Mouse (Mus musculus) thymus, adult 2 months (tissue): ENCODE data around the gene Pdzd4. TPM values are rescaled to one million over a fixed set of nuclear protein-coding genes. Genes with fewer than 3 reads are reported as not detected.

ENCODE experiments used
- DNase-seq: peaks from one replicate; pipeline ENCODE4 v3.0.0; 2021
- H3K27ac ChIP-seq: fragments of 200-500 bp; 2 replicates; pipeline ENCODE4 v1.5.1; 2012; ENCODE audit warnings: low read length, control low read depth; ENCODE audit not compliant: control insufficient read depth, insufficient read depth
- H3K27me3 ChIP-seq: fragments of 200-500 bp; 2 replicates; pipeline ENCODE4 v1.6.1; 2012; ENCODE audit warnings: mild to moderate bottlenecking, low read length, moderate library complexity, mixed read lengths; ENCODE audit not compliant: control insufficient read depth, insufficient read depth
- H3K36me3 ChIP-seq: fragments of 200-500 bp; 2 replicates; pipeline ENCODE4 v1.6.1; 2012; ENCODE audit warnings: mild to moderate bottlenecking, low read length, moderate library complexity; ENCODE audit not compliant: control insufficient read depth, insufficient read depth
- H3K4me1 ChIP-seq: fragments of 200-500 bp; replicated peaks from 2 replicates; pipeline ENCODE4 v1.6.1; 2012; ENCODE audit warnings: low read length; ENCODE audit not compliant: control insufficient read depth, insufficient read depth
- H3K4me3 ChIP-seq: fragments of 200-500 bp; 2 replicates; pipeline ENCODE4 v1.5.1; 2012; ENCODE audit warnings: mild to moderate bottlenecking, low read length, control low read depth, moderate library complexity; ENCODE audit not compliant: control insufficient read depth, insufficient read depth
- CTCF ChIP-seq: fragments of 200-500 bp; IDR thresholded peaks from 2 replicates; pipeline ENCODE4 v1.5.1; 2012; ENCODE audit warnings: mild to moderate bottlenecking, control low read depth, low read length, moderate library complexity, borderline replicate concordance; ENCODE audit not compliant: control insufficient read depth, poor library complexity, insufficient read depth; ENCODE audit errors: extremely low read depth
- POLR2A ChIP-seq: fragments of 200-500 bp; IDR thresholded peaks from 2 replicates; pipeline ENCODE4 v1.6.1; 2012; ENCODE audit warnings: mild to moderate bottlenecking, low read length, control low read depth, moderate library complexity; ENCODE audit not compliant: control insufficient read depth, poor library complexity, insufficient read depth; ENCODE audit errors: extremely low read depth
- WGBS: fragments of 180-500 bp; shearing (Covaris S2); methylation state at CpG from one replicate; pipeline ENCODE4 v1.1.7; 2018; 5-methylcytosine and 5-hydroxymethylcytosine counted together
- polyA plus RNA-seq: library from polyadenylated mRNA; depleted of rRNA; stranded (reverse); fragments of >200 nt; gene quantifications from 2 replicates; pipeline ENCODE4 v1.2.3, GENCODE M21; 2012

Gene Pdzd4
- polyA plus RNA-seq, 1 experiment, result 6.2 TPM

GRCm38 (mm10) chrX:73855087-73855408 is 30.3 kb upstream of the Pdzd4 start:
- Histone ChIP-seq H3K4me1 (no peaks in the 10 kb centered on the region), H3K27ac (no peak overlapping the region), H3K36me3 (no peaks in the 10 kb centered on the region), H3K27me3 (no peaks in the 10 kb centered on the region), H3K4me3 (no peak overlapping the region)
- 100% methylated on average over 2 of the region's 3 CpGs for WGBS
- TF ChIP-seq CTCF (no peak), POLR2A (no peak)
- no peak for DNase-seq

GRCm38 (mm10) chrX:73854326-73855086 is 29.7 kb upstream of the Pdzd4 start:
- H3K27ac ChIP-seq, result no peak overlapping the region

GRCm38 (mm10) chrX:73836691-73837090 is 11.9 kb upstream of the Pdzd4 start:
- no peak overlapping the region for H3K4me3 ChIP-seq
- no peaks in the 10 kb centered on the region for H3K36me3 ChIP-seq
- H3K27me3 ChIP-seq, result no peaks in the 10 kb centered on the region
- TF ChIP-seq POLR2A (no peak), CTCF (no peak)
- DNase-seq, result no peak
- WGBS, result 91% methylated on average over 3 of the region's 3 CpGs
- H3K4me1 ChIP-seq, result no peaks in the 10 kb centered on the region
- no peak overlapping the region for H3K27ac ChIP-seq

More at GRCm38 (mm10) chrX:73854326-73855086, 29.7 kb upstream of the Pdzd4 start:
- H3K36me3 ChIP-seq, result no peaks in the 10 kb centered on the region
- no peak overlapping the region for H3K4me3 ChIP-seq
- H3K4me1 ChIP-seq, result no peaks in the 10 kb centered on the region
- no peak for DNase-seq
- no peaks in the 10 kb centered on the region for H3K27me3 ChIP-seq
- WGBS, result 85% methylated on average over 9 of the region's 9 CpGs
- TF ChIP-seq POLR2A, result no peak
- TF ChIP-seq CTCF, result no peak

- H3K27ac ChIP-seq, result no peak overlapping the region
- H3K4me3 ChIP-seq, result no peak overlapping the region
- 100% methylated on average over 1 of the region's 1 CpGs for WGBS
- DNase-seq, result no peak
- H3K27me3 ChIP-seq, result no peaks in the 10 kb centered on the region
- H3K4me1 ChIP-seq, result no peaks in the 10 kb centered on the region
- TF ChIP-seq POLR2A (no peak), CTCF (no peak)
- H3K36me3 ChIP-seq, result no peaks in the 10 kb centered on the region
Measured at GRCm38 (mm10) chrX:73835731-73836130, 11.0 kb upstream of the Pdzd4 start.

- Histone ChIP-seq H3K4me1 (peaks cover 12% of the 10 kb centered on the region), H3K27ac (no peak overlapping the region), H3K4me3 (peak overlapping the region; percentile 85; the same call in 1 of the 2 replicates), H3K27me3 (no peaks in the 10 kb centered on the region), H3K36me3 (no peaks in the 10 kb centered on the region)
- no peak for TF ChIP-seq POLR2A
- DNase-seq, result no peak
- WGBS, result 59% methylated on average over 17 of the region's 17 CpGs
Measured at GRCm38 (mm10) chrX:73823747-73824146, 1.0 kb downstream of the Pdzd4 start.

- WGBS, result 5% methylated on average over 3 of the region's 3 CpGs
- DNase-seq, result no peak
- no peaks in the 10 kb centered on the region for H3K27me3 ChIP-seq
- H3K4me3 ChIP-seq, result no peak overlapping the region
- H3K27ac ChIP-seq, result peak overlapping the region; percentile 79; the same call in 1 of the 2 replicates
- H3K4me1 ChIP-seq, result peaks cover 10% of the 10 kb centered on the region
- no peak for TF ChIP-seq CTCF
- no peak for TF ChIP-seq POLR2A
- no peaks in the 10 kb centered on the region for H3K36me3 ChIP-seq
Measured at GRCm38 (mm10) chrX:73816596-73817314, 8.0 kb downstream of the Pdzd4 start.
